Mouse (Mus musculus) CH12.LX (cell line): ENCODE measurements around the gene 4930426L09Rik. TPM values are rescaled to one million over a fixed set of nuclear protein-coding genes. Genes with fewer than 3 reads are reported as not detected.

ENCODE experiments used
- DNase-seq: peaks from one replicate; pipeline ENCODE4 v3.0.0-alpha.2; 2013; ENCODE audit errors: extremely low read depth
- H3K27ac ChIP-seq: 2 replicates; pipeline ENCODE4 v1.5.1; 2012; ENCODE audit warnings: low read depth, mild to moderate bottlenecking, control low read depth, moderate library complexity; ENCODE audit not compliant: insufficient read depth
- H3K27me3 ChIP-seq: replicated peaks from 2 replicates; pipeline ENCODE3; 2012; ENCODE audit warnings: inconsistent platforms
- H3K36me3 ChIP-seq, 2 experiments: replicated peaks in 1 of 2; 2 replicates each; pipeline versions ENCODE3 to v1.6.1; 2012; ENCODE audit warnings: inconsistent platforms in 1 of 2, low read length in 1 of 2, mild to moderate bottlenecking in 1 of 2, mixed read lengths in 1 of 2, moderate library complexity in 1 of 2; ENCODE audit not compliant: control insufficient read depth in 1 of 2, insufficient read depth in 1 of 2
- H3K4me1 ChIP-seq, 2 experiments: 2 replicates each; pipeline ENCODE4 v1.6.1; 2012; ENCODE audit warnings: inconsistent platforms in 1 of 2, moderate library complexity in 1 of 2; ENCODE audit not compliant: insufficient read depth in 2 of 2, control insufficient read depth in 1 of 2
- H3K4me2 ChIP-seq: 2 replicates; pipeline ENCODE4 v1.6.1; 2012; ENCODE audit warnings: low read depth, mild to moderate bottlenecking, control low read depth; ENCODE audit not compliant: poor library complexity, insufficient read depth, severe bottlenecking
- H3K4me3 ChIP-seq, 3 experiments: fragments of 150-350 bp in 1 of 3; sonication (generic) in 1 of 3; replicated peaks in 1 of 3; 2 replicates each; pipeline versions ENCODE3 to v1.5.1; 2011 to 2012; ENCODE audit warnings: low read depth in 2 of 3, low read length in 2 of 3, mild to moderate bottlenecking in 2 of 3, moderate library complexity in 2 of 3, control low read depth in 1 of 3, improper control_type of control experiment in 1 of 3, inconsistent platforms in 1 of 3, mixed read lengths in 1 of 3; ENCODE audit not compliant: poor library complexity in 1 of 3
- H3K79me2 ChIP-seq: replicated peaks from 2 replicates; pipeline ENCODE4 v1.6.1; 2012; ENCODE audit warnings: mild to moderate bottlenecking, moderate library complexity; ENCODE audit not compliant: control insufficient read depth, poor library complexity, insufficient read depth, severe bottlenecking; ENCODE audit errors: extremely low read depth
- H3K9ac ChIP-seq: 2 replicates; pipeline ENCODE4 v1.6.1; 2012; ENCODE audit warnings: low read depth, mild to moderate bottlenecking, control low read depth, moderate library complexity; ENCODE audit not compliant: insufficient read depth
- H3K9me3 ChIP-seq: replicated peaks from 2 replicates; pipeline ENCODE3; 2012; ENCODE audit warnings: low read length, inconsistent platforms, mixed read lengths
- BHLHE40 ChIP-seq: IDR thresholded peaks from 2 replicates; pipeline ENCODE4 v1.6.1; 2011; ENCODE audit warnings: mild to moderate bottlenecking, low read depth, low read length, improper control_type of control experiment
- CHD2 ChIP-seq: IDR thresholded peaks from 2 replicates; pipeline ENCODE4 v1.6.1; 2011; ENCODE audit warnings: low read length, improper control_type of control experiment
- E2F4 ChIP-seq: IDR thresholded peaks from 2 replicates; pipeline ENCODE4 v1.6.1; 2011; ENCODE audit warnings: low read depth, low read length, improper control_type of control experiment; ENCODE audit not compliant: insufficient replicate concordance
- JUN ChIP-seq: IDR thresholded peaks from 2 replicates; pipeline ENCODE4 v1.6.1; 2011; ENCODE audit warnings: low read depth, mild to moderate bottlenecking, low read length, improper control_type of control experiment, moderate library complexity; ENCODE audit not compliant: insufficient read depth
- JUND ChIP-seq: conservative IDR thresholded peaks from 2 replicates; pipeline ENCODE4 v1.6.1; 2011; ENCODE audit warnings: low read depth, low read length, improper control_type of control experiment
- KAT2A ChIP-seq: IDR thresholded peaks from 2 replicates; pipeline ENCODE4 v1.6.1; 2012; ENCODE audit warnings: low read length, improper control_type of control experiment, inconsistent platforms; ENCODE audit not compliant: insufficient replicate concordance
- MAX ChIP-seq: IDR thresholded peaks from 2 replicates; pipeline ENCODE4 v1.6.1; 2011; ENCODE audit warnings: low read length, improper control_type of control experiment
- MXI1 ChIP-seq: IDR thresholded peaks from 2 replicates; pipeline ENCODE4 v1.6.1; 2011; ENCODE audit warnings: mild to moderate bottlenecking, low read depth, low read length, improper control_type of control experiment
- NRF1 ChIP-seq: IDR thresholded peaks from 2 replicates; pipeline ENCODE4 v1.6.1; 2014; ENCODE audit warnings: low read depth, mild to moderate bottlenecking, inconsistent platforms, low read length, improper control_type of control experiment, moderate library complexity
- POLR2A ChIP-seq: IDR thresholded peaks from 2 replicates; pipeline ENCODE4 v1.6.1; 2011; ENCODE audit warnings: low read depth, mild to moderate bottlenecking, improper control_type of control experiment, low read length
- RCOR1 ChIP-seq: conservative IDR thresholded peaks from 2 replicates; pipeline ENCODE4 v1.6.1; 2012; ENCODE audit warnings: low read depth, mild to moderate bottlenecking, inconsistent platforms, low read length, improper control_type of control experiment
- SIN3A ChIP-seq: IDR thresholded peaks from 2 replicates; pipeline ENCODE4 v1.6.1; 2012; ENCODE audit warnings: low read length, improper control_type of control experiment, inconsistent platforms
- UBTF ChIP-seq: IDR thresholded peaks from 2 replicates; pipeline ENCODE4 v1.6.1; 2012; ENCODE audit warnings: low read depth, mild to moderate bottlenecking, inconsistent platforms, low read length, improper control_type of control experiment, moderate library complexity
- ZC3H11A ChIP-seq: IDR thresholded peaks from 2 replicates; pipeline ENCODE4 v1.6.1; 2012; ENCODE audit warnings: low read depth, mild to moderate bottlenecking, inconsistent platforms, low read length, improper control_type of control experiment
- dilution Hi-C: fragments of 300-500 bp; cut with MboI; formaldehyde crosslinking; loops from 2 replicates; pipeline ENCODE4 v1.14.3; 2020; ENCODE audit warnings: low sequenced_read_pairs; ENCODE audit not compliant: extremely low pct_unique_long_range_greater_than_20kb, extremely low pct_ligation_motif_present
- in situ Hi-C: fragments of 300-500 bp; cut with MboI; formaldehyde crosslinking; loops from 3 replicates; pipeline ENCODE4 v1.14.3; 2019; ENCODE audit warnings: low sequenced_read_pairs, low pct_ligation_motif_present, low pct_unique_long_range_greater_than_20kb, mixed read lengths
- polyA plus RNA-seq: library from polyadenylated mRNA; unstranded; fragments of >175 nt; gene quantifications from 2 replicates; pipeline ENCODE4 v1.2.1, GENCODE M21; 2012; ENCODE audit warnings: low read depth; ENCODE audit not compliant: insufficient read length
- total RNA-seq, 2 experiments: library from RNA; depleted of rRNA; stranded (reverse); fragments of 300-350 nt in 1 of 2; fragments of >200 nt in 1 of 2; gene quantifications; 2 replicates each; pipeline ENCODE4 v1.2.3; 2012 to 2014

Gene 4930426L09Rik
- total and polyA plus RNA-seq, 3 experiments, result 0.26 to 0.31 (median 0.30) TPM

DNA sequence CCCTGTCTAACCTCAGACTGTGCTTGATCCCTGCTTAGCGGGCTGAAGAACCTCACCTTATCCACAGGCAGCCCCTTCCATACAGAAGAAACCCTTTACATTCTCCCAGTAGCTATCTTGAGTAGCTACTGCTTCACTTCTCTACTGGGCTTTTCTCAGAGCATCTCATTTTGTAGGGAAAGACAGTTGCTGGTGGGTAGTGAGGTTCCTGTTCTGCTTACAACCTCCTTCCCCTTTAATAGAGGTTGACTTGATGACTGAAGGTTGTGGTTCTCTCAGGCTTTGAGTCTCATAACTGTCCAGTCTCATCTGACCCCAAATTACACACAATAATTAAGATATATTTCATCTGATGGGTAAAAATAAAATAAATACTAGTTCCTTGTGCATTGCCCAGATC, 50.1 kb downstream of the 4930426L09Rik start:
- dilution Hi-C loops (no loop called here), in situ Hi-C loops (no loop called here)
- no peak overlapping the region for H3K4me2 ChIP-seq

DNA sequence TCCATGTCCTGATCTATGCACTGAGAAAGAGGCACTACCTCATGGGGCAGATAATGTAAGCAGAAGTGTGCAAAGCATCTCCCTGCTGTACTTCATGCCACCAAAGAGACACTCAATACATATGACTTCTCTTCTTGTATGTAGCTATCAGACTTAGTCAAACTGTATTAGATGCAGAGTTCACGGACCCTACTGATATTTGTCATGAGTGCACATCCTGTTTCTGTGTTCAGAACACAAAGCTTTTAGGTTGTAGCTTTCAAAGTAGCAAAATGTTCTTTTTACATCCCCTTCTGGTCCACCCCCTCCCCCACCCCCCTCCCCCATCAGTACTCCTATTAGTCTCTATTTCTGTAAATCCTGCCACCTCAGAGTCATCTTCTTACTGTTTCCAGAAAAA, 51.2 kb downstream of the 4930426L09Rik start:
- no peaks in the 10 kb centered on the region for H3K36me3 ChIP-seq
- in situ Hi-C loops (no loop called here), dilution Hi-C loops (no loop called here)
- no peaks in the 10 kb centered on the region for H3K9me3 ChIP-seq
- H3K27ac ChIP-seq, result no peak overlapping the region
- peaks cover 6 to 17% of the 10 kb centered on the region in 2 experiments for H3K4me1 ChIP-seq
- no peak for TF ChIP-seq KAT2A
- no peak for TF ChIP-seq CHD2
- TF ChIP-seq UBTF, result no peak
- no peak for TF ChIP-seq JUND
- TF ChIP-seq SIN3A, result no peak
- no peak for TF ChIP-seq RCOR1
- H3K4me3 ChIP-seq, result no peak overlapping the region
- peak overlapping the region; percentile 40; the same call in 1 of the 2 replicates for H3K4me2 ChIP-seq
- no peaks in the 10 kb centered on the region for H3K79me2 ChIP-seq
- H3K9ac ChIP-seq, result no peak overlapping the region
- no peak for DNase-seq
- no peaks in the 10 kb centered on the region for H3K27me3 ChIP-seq

More for the DNA sequence above, 50.1 kb downstream of the 4930426L09Rik start:
- no peak overlapping the region for H3K9ac ChIP-seq
- no peaks in the 10 kb centered on the region for H3K9me3 ChIP-seq
- no peaks in the 10 kb centered on the region for H3K36me3 ChIP-seq
- no peak overlapping the region for H3K27ac ChIP-seq
- no peaks in the 10 kb centered on the region for H3K27me3 ChIP-seq
- DNase-seq, result no peak
- TF ChIP-seq MAX (no peak), POLR2A (no peak), MXI1 (no peak), NRF1 (no peak), BHLHE40 (no peak), ZC3H11A (no peak), JUN (no peak), E2F4 (no peak), KAT2A (no peak)
- H3K4me3 ChIP-seq, result no peak overlapping the region
- peaks cover 6 to 17% of the 10 kb centered on the region in 2 experiments for H3K4me1 ChIP-seq
- H3K79me2 ChIP-seq, result no peaks in the 10 kb centered on the region

Other genes with a start within 250 kb of the 4930426L09Rik start
- 6.6 and 6.8 TPM in 2 replicates for gene Pip4k2a, start 217 bp upstream of the 4930426L09Rik start, total RNA-seq (2012; rRNA removed)
- gene Pip4k2a, start 217 bp upstream of the 4930426L09Rik start, total RNA-seq (2014; rRNA removed), result 17.9 and 20.8 TPM in 2 replicates
- gene Pip4k2a, start 217 bp upstream of the 4930426L09Rik start, polyA plus RNA-seq, result 52.9 and 84.7 TPM in 2 replicates
- 0.08 TPM in 2 replicates for gene Armc3, start 201.0 kb downstream of the 4930426L09Rik start, total RNA-seq (2012; rRNA removed)
- gene Armc3, start 201.0 kb downstream of the 4930426L09Rik start, total RNA-seq (2014; rRNA removed), result 0.20 and 0.21 TPM in 2 replicates
- 0.36 and 0.46 TPM in 2 replicates for gene Armc3, start 201.0 kb downstream of the 4930426L09Rik start, polyA plus RNA-seq